Mouse (Mus musculus) gastrocnemius, postnatal 4 days (tissue): ENCODE results near the gene Sowaha. TPM values are rescaled to one million over a fixed set of nuclear protein-coding genes. Genes with fewer than 3 reads are reported as not detected.

Experiments
- DNase-seq, 2 experiments: peaks; one replicate each; pipeline ENCODE4 v3.0.0; 2021 to 2022; ENCODE audit warnings: low spot score in 2 of 2, mixed read lengths in 2 of 2
- total RNA-seq, 2 experiments: library from RNA; stranded (reverse); gene quantifications; 2 replicates each; pipeline ENCODE4 v1.2.3; 2021

Sowaha gene
- total RNA-seq, 2 experiments from 2014 or later = 0.16 to 0.25 TPM

DNA sequence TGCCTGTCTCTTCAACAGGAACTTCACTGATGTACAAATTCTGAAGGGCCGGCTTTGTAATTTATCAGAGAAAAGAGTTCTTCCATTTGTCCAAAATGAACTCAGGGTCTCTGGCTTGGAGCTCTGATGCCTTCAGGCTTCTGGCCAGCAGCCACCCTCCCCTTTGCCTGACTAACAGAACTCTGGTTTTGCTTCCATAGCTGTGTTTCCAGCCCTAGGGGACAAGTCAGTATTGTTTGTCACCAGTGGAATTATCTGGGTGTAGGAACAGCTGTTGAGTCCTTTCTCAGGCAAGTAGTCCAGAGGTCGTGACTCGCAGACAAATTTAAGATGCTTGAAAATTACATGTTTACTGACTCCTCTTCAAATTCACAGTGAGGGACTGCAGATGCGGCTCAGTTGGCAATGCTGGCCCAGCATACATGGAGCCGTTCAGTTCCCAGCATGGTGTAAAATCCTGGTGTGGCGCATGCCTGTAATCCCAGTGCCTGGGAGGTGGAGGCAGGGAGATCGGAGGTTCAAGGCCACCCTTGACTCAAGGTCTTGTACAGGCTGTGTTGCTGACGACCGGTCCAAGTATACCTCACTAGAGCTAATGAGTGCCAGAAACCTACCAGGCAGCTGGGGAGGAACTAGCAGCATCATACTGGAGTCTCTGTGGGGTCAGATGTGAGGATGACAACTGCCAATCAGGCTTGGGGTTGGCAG lies 27.2 kb upstream of the Sowaha start:
- DNase-seq = no peak

DNA sequence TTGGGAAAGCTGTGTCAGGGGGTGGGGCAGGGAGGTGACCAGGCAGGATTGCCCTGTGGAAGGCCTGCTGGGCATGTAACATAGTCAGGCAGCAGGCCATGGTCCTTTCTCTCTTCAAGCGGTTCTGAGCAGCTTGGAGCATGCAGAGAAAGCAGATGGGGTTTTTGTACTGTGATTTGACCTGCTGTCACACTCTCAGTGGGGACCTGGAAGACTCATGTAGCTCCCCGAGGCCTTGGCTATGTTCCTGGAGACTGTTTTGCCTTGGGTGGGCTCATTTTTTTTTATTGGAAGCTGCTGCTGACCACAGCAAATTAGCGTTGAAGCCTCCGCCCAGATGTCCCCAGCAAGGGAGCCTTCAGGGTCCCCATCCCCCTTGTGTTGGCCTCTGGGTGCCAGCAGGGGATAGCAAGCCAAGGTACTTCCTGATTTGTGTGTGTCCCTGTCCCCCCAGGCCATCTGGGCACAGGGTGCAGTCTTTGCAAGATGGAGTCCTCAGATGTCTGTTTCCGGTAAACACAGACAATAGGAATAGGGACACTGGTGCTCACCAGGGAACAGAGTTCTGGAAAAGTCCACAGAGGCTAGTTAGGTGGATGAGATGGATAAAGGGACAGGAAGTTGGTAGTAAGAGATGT lies 25.1 kb upstream of the Sowaha start:
- DNase-seq = no peak

DNA sequence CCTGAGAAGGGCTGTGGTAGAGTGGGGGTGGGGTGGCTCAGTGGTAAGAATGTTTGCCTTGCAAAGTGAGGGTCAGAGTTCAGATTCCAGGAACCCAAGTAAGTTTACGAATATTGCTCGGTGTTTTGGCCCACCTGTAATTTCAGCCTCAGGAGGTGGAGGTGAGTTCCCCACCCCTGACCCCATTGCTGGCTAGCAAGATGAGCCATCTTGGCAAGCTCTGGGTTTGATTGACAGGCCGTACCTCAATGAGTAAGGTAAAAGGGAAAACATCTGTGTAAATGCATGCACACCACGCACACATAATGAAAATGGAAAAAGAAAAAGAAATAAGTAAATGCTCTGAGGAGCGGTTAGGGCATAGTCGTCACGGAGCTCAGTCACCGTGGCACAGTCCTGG lies 24.3 kb upstream of the Sowaha start:
- DNase-seq = no peak

DNA sequence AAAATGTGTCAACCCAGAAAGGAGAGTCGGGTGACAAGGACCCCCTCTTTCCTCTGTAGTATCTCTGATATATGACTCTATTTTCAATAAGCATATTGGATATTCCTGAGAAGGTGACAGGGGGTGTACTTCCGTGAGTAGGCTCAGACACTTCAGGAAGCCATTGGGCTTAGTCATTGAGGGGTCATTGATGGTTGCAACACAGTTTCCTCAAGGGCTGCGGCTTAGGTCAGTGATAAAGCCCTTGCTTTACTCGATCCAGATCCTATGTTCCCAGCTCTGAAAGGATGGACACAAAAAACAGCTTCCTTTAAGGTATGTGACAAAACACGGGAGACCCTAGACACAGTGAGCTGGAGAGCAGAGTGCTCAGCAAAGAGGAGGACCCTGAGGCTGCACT lies 23.7 kb upstream of the Sowaha start:
- no peak for DNase-seq

DNA sequence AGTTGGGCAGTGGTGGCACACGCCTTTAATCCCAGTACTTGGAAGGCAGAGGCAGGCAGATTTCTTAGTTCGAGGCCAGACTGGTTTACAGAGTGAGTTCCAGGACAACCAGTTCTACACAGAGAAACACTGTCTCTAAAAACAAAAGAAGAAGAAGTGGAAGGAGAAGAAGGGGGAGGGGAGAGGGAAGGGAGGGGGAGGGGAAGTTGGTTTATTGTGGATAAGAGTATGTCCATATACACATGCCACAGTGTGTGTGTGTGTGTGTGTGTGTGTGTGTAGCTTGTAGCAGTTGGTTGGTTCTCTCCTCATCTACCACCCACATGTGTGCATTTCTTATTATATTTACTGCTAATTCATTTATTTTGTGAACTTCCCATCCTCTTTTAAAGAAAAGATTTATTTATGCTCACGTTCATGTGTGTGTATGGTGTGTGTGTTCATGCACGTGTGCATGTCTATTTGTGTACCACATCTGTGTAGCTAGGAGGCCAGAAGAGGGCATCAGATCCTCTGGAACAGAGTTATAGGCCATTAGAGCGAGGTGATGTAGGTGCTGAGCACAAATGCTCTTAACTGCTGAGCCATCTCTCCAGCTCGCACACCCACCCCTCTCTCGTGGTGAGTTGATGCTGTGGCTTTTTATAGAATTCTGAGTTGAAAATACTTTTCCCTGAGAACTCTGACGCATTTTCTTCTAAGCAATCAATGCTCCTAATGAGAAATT lies 22.1 kb upstream of the Sowaha start:
- DNase-seq = no peak

DNA sequence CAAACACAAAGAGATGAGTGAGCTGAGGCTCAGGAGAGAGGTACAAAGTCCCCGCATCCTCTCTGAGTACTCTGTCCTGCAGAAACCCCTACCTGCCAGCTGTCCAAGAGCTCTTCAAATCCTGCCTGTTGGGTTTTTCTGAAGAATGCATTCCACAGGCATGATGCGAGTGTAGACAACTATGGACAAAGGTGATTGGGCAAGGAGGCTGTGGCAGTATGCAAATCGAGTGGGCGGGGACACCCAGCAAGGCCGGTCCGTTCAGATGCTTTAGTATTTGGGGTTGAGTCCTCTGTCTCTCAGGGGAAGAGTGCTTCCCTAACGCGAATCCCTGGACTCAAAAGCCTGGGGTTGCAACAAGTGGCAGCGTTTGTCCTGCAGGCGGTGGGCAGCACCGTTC lies 20.5 kb upstream of the Sowaha start:
- no peak for DNase-seq

DNA sequence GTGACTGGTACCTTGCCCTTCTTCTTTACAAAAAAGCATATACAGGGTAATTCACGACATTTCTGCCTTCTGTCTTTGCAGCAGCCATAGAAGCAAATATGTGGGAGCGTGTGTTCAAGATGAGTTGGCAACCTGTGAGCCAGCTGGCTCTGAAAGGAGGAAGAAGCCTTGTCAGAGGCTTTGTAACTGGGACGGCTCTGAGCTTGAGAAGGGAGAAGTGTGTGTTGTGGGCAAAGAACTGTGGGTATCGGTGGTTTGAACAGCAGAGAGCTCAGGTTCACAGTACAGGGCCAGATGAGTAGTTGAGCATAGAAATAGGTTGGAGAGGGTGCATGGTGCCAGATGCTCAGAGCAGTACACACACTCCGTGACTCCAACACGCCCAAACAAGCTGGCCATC lies 16.9 kb upstream of the Sowaha start:
- no peak for DNase-seq

DNA sequence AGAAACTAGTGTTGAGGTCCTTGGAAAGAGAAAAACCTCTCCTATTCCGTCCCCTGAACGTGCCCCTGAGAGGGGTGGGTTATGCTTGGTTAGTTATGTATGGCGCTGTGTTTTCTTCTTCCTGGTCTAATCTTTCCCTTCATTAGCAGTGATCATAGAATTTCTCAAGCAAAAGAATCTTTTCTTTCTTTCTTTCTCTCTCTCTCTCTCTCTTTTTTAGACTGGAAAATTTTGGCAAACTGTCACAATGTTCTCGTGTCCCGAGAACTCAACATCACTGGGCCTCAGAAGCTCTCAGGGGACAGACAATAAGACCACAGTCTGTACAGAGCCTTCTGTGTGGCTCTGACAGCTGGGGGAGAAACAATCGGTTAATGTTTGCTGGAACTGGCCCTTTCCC lies 15.3 kb upstream of the Sowaha start:
- no peak for DNase-seq

DNA sequence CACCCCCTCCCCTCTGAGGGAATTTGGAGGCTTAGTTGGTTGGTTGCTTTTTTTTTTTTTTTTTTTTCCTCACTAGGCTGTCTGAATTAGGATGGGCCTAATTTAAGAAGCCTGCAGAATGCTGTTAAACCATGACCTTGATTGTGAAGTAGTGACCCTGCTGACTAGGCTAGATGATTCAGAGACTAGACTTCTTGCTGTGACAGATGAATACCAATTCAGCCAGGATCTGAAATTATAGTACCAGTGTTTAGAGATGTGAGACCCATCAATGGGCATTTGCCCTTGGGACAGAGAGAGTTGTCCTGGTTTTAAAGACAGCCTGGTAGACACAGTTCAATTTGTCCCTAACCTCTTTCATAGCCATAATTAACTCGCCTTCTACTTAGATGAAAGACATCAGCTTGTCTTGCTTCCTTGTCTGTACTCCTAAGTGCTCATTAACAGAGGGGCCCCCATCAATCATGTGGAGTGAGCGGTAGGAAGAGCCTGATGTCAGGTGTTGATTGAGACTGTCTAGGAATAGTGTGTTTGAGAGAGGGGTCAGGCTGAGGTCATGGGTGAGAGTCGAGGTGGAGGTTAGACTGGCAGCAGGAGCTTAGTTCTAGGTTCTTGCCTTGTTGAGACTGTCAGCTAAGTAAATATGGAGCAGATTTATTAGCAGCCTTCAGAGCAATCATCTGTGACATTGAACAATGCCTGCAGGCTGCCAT lies 13.3 kb upstream of the Sowaha start:
- DNase-seq = no peak

DNA sequence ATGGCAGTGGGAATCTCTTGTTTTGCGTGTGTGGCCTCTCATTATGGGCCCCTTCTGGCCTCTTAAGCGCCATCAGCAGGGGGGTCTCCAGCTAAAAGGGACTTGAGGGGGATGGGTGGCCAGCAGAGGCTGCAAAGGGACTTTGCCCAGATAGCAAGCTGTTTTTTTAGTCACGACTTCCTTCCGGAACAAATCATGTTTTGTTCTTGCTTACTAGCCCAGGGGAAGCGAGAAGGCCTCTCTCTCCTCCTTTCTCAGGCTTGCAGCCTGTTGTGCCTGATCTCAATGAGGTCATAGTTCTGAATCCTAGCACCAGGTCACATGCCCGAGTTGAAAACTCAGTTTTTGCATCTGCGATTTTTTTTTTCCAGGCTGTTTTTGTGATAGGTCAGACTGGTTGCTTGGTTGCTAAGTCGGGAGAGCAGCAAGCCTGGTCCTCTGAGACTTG lies 11.9 kb upstream of the Sowaha start:
- no peak for DNase-seq

DNA sequence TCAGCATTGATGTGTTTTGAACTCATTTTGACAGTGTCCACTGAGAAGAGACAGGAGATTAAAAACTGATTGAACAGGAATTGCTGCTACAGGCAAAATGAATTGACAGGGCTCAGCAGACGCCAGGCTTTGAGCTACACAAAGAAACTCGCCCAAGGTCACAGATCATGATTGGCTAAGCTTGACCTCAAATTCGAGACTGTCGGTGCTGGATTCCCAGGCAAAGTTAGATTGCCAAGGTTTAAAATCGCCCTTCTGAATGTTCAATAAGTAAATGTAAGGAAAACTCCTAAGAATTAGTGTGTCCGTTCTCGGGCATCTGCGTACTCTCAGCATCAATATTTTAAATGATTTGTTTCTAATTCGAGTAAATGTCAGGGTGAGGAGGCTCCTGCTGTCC lies 9.3 kb upstream of the Sowaha start:
- no peak for DNase-seq

DNA sequence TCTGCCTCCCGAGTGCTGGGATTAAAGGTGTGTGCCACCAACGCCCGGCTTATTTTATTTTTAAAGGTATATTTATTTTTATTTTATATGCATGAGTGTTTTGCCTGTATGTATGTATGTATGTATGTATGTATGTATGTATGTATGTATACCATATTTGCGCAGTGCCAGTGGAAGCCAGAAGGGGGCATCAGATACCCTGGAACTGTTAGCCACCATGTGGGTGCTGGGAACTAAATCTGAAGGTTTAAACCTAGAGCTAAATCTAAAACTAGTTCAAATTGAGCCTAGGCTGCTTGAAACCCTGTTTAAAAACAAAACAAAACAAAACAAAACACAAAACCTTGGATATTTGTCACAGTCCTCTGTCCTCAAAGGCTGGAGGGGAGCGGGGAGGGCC lies 8.9 kb upstream of the Sowaha start:
- no peak for DNase-seq

DNA sequence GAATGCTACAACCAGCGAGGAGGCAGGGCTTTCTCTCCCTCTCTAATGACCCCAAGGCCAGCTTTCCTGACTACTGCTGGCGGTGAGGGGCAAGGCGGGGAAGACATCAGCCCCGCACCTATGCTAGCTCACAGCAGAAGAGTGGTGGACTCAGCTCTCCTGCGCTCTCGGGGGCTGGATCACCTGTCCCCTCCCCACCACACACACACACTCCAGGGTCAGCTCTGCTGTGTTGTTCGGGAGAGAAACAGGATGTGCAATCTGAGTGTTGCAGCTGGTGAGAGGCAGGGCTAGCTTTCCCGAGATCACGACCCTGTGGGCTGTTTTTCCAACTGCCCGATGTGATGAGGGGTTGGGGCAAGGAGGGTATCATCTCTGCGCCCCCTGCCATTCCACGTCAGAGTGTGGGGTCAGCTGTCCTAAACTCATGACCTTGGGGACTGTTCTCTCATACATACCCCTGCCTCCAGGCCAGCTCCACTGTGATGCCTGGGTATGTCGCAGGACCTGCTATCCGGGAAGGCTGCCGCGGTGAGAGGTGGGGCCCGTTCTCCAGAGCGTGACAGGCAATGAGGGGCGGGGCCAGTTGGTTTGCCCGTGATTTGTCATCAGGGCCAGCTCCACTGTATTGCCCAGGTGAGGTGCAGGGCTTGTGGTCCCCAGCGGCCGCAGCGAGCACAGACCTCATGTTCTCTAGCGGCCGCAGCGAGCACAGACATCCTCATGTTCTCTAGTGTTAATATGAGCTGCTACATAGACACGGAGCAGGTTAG lies 6.9 kb upstream of the Sowaha start:
- no peak for DNase-seq

DNA sequence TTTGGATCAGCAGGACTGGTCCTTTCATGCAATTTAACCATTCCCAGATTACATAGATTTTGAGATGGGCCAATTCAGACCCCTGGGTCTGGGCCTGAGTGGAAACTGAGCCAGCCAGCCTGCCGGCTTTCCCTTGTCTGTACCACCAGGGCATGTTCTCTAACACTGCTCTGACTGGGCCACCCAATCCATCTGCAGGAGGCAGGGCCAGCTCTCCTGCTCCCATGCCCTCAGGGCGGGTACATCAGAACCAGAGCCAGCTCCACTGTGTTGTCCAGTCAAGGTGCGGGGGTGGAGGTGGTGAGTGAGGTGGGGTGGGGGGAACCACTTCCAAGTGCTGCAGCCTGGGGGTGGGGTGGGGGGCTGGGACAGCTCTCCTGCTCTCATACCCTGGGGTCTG lies 6.3 kb upstream of the Sowaha start:
- no peak for DNase-seq

DNA sequence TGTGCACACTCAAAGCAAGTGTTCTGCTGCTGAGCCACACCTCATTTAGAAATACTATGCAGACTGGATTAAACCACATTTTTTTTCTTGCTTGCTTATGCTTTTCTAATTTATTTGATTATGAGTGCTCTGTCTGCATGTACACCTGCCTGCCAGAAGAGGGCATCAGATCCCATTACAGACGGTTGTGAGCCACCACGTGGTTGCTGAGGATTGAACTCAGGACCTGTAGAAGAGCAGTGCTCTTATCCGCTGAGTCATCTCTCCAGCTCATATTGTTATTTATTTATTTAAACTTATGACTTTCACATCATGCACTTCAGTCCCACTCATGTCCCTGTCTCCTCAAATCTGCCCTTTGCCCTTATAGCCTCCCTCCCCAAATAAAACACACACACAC lies 5.6 kb upstream of the Sowaha start:
- no peak for DNase-seq

DNA sequence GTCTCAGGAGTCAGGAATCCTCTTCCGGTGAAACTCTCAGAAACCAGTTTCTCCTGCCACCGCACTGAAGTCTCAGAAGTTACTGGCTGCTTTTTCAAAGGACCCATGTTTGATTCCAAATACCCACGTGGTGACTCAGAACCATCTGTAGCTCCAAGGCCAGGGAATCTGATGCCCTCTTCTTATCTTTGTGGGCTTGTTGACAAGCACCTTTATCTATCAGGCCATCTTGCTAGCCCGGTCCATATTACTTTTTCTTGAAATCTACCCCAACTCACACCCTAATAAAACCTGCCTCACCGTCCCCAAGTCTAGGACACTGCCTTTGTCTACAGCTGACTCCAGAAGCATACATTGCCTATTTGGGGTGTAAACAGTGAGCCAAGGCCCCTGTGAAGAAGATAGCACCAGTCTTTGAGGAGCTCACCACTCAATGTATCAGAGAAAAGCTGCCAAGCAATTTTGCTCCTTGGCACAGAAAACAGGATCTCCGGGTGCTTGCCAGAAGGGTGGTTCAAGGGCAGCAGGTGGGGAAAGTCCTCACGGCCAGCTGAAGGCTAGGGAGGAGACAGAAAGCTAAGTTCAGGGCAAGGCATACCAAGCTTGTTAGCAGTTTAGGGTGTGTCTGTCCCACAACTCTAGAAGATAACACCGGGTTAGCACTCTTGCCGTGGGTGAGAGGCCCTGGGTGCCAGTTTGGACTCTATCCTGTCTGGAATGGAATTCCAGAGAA lies 3.3 kb upstream of the Sowaha start:
- no peak for DNase-seq

DNA sequence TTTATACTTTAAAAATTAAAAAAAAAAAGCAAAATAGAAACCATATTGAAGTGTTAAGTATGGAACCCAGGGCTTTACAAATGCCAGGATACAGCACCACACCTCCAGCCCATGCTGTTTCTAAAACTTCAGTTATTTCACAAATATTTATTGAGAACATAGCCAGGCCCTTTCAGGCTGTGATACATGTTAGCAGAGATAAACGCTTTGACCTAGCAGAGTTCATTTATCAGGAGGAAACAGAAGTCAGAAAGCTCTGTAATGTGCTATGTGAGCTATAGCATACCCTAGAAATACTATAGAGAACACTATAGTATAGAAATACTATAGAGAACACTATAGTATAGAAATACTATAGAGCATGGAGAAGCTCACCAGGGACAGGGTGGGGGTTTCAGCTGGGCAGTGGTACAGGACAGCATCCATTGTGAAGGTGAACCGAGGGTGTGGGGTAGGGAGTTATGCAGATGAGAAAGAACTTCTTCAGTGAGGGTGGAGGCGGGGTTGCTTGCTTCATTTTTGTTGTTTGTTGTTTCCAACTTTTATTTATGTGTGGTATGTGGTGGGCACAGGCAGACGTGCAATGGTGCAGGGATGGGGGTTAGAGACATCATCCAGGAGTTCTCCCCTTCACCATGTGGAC lies 1.1 kb upstream of the Sowaha start:
- no peak for DNase-seq

DNA sequence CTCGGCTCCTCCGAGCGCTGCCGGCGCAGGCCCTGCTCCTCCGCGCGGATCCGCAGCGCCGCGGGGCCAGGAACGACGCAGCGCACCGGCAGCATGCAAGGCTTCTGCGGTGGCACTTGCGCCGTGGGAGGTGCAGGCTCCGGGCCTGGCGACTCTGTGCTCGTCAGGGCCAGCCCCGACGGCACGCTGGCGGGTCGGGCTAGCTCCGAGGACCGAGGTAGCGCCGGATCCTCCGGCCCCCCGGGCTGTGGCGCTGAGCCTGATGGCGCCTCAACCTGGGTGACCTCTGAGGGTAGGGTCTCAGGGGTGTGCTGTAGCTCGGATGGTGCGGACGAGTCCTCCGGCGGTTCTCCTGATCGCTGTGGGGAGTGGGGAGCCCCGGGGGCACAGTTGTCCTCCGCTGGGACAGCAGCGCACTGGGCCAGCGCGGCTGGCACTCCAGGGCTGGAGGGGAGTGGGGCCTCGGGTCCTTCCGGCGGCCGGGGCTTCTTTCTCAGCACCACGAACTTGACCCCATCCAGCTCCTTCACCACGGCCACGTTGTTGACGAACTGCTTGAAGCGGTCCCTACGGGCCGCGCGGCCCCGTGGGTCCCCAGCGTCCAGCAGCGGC lies 797 bp downstream of the Sowaha start:
- peak in 1 of 2 experiments; percentile 26 for DNase-seq

DNA sequence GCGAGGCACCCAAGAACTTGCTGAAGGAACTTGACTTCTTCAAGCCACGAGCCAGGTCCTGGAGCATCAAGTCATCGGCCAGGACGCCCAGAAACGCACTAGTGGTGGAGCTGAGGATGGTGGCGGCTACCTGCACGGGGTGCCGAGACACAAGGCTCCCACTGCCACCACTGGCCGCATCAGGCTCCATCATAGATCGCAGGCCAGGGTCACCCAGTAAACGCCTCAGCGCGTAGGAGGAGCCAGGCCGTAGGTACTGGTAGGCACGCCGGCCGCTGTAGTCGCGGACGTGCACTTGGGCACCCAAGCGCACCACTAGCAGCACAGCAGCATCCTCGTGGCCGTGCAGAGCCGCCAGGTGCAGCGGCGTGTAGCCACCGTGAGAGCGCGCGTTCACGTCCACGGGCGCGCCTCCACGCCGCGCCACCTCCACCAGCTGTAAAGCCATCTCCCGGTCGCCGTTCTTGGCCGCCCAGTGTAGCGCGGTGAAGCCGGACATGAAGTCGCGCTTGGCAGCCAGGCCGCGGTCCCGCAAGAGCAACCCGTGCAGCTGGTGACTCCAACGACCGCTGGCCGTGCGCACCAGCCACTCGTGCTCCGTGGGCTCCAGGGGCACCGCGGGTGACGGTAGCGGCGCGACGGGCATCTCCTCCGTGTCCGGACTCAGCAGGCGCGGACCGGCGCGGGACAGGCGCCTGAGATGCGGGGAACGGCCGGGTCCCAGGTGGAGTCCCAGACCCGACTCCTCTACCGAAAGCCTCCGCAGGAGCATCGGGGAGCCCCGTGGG lies 1.5 kb downstream of the Sowaha start:
- DNase-seq = peak in 1 of 2 experiments; percentile 21
